Mouse (Mus musculus) olfactory bulb, adult 2 months (tissue): ENCODE results near the gene Stap2.

Experiments used
- CTCF ChIP-seq: fragments of 200-500 bp; IDR thresholded peaks from 2 replicates; pipeline ENCODE4 v1.5.1; 2012; ENCODE audit warnings: low read depth, mild to moderate bottlenecking, low read length, moderate library complexity; ENCODE audit not compliant: insufficient read depth
- POLR2A ChIP-seq: fragments of 200-500 bp; IDR thresholded peaks from 2 replicates; pipeline ENCODE4 v1.6.1; 2012; ENCODE audit warnings: mild to moderate bottlenecking, low read depth, low read length, moderate library complexity; ENCODE audit not compliant: insufficient read depth

- TF ChIP-seq POLR2A: no peak
- no peak for TF ChIP-seq CTCF
These were observed 34.0 kb upstream of the Stap2 start for GRCm38 (mm10) chr17:56039345-56039744.
